In the genomic region with DNA sequence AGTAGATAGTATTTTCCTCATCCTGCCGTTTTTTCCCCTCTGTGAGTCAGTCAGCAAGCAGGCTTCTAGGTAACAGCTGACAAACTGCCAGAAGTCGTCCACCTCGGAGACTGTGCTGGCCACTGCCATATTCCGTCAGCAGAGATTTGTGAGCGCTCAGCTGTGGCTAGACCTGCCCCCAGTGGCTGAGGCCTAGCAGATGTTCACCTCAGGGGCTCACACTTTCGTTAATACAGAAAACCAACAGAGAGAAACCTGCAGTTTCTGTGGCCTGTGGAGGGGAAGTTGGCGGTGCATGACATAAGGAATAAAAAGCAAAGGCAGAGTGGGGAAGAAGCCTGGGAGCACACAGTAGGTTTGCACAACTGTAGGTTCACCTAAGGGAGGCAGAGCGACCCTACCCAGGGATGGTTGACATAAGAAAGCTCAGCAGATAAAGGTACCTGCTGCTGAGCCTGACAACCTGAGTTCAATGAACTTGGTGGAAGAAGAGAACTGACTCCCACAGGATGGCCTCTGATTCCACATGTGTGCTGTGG, we compare ENCODE assay signal across 15 mouse cellular contexts.
"Had no signal": no experiment of that assay in that cellular context is flagged by ENCODE, and none has a peak within 500 bp of the region (broad histone marks: within the 10 kb centered on the region; RNA-seq: fewer than 3 reads in every experiment).

No protein-coding gene starts in this region.

- H3K27ac ChIP-seq: limb, embryonic 13.5 days; liver, embryonic 14.5 days; midbrain, embryonic 12.5 days; neural tube, embryonic 13.5 days; stomach, embryonic 15.5 days had no signal

- H3K4me3 ChIP-seq: limb, embryonic 13.5 days; midbrain, embryonic 12.5 days; neural tube, embryonic 13.5 days; stomach, embryonic 15.5 days had no signal

- ATAC-seq: intestine, postnatal 0 days; midbrain, embryonic 16.5 days had no signal

- H3K27me3 ChIP-seq: limb, embryonic 13.5 days; midbrain, embryonic 12.5 days; neural tube, embryonic 13.5 days; stomach, embryonic 15.5 days had no signal

- H3K4me1 ChIP-seq: limb, embryonic 13.5 days; midbrain, embryonic 12.5 days; neural tube, embryonic 13.5 days had no signal

- H3K36me3 ChIP-seq: limb, embryonic 13.5 days; midbrain, embryonic 12.5 days; neural tube, embryonic 13.5 days; stomach, embryonic 15.5 days had no signal

- H3K9ac ChIP-seq: limb, embryonic 13.5 days; liver, embryonic 14.5 days; midbrain, embryonic 12.5 days; neural tube, embryonic 13.5 days; stomach, embryonic 15.5 days had no signal

- H3K9me3 ChIP-seq: limb, embryonic 13.5 days; midbrain, embryonic 12.5 days; neural tube, embryonic 13.5 days; stomach, embryonic 15.5 days had no signal

- H3K4me2 ChIP-seq: limb, embryonic 13.5 days; midbrain, embryonic 12.5 days; neural tube, embryonic 13.5 days; stomach, embryonic 15.5 days had no signal

- DNase-seq: kidney, postnatal 25 days; left cerebral cortex, postnatal 4 days; lung, adult 18-20 months; retina, postnatal 1 day; right cerebral cortex, postnatal 4 days; spleen, adult 18-20 months; thymus, adult 2 months; thymus, postnatal 25 days had no signal
